Mouse (Mus musculus): Measurements from ENCODE around the gene Fam71b. TPM values are rescaled to one million over a fixed set of nuclear protein-coding genes. Genes with fewer than 3 reads are reported as not detected.

The Fam71b gene
- polyA plus RNA-seq, 1 experiment from 2014 or later, result not detected

DNA sequence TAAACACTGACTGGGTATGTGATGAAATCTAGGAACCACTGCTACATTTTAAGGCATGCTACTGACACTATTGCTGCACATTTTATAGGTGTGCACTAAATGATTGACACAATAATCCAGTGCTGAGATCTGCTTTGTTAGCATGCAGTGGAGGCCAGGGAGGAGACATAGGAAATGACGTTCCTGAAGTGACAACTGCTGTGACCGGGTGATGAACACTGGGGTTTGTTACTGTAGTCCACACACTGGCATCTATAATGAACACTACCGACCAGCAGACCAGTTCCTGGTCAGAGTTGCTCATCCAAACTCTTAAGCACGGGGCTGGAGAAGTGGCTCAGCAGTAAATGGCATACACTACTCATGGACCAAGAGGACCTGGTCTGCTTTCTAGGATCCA lies 2.9 kb upstream of the Fam71b start:
- ATAC-seq (ENCODE audit: insufficient read depth) (no peak), DNase-seq (no peak)
- H3K27ac ChIP-seq (ENCODE audit: low read depth), result no peak overlapping the region
- H3K4me1 ChIP-seq (ENCODE audit: insufficient read depth), result no peaks in the 10 kb centered on the region
- H3K4me2 ChIP-seq, result no peak overlapping the region
- WGBS, result 69% methylated on average over 4 of the region's 4 CpGs
- no peak for TF ChIP-seq CTCF (IDR thresholded peaks at IDR 0.05; ENCODE audit: low read depth)
- H3K4me3 ChIP-seq (ENCODE audit: low read depth, low read length), result no peak overlapping the region
- no peaks in the 10 kb centered on the region for H3K27me3 ChIP-seq (ENCODE audit: insufficient read depth, low read length)
- no peaks in the 10 kb centered on the region for H3K9me3 ChIP-seq (ENCODE audit: low read depth, low read length)
- no peaks in the 10 kb centered on the region for H3K36me3 ChIP-seq (ENCODE audit: insufficient read depth)
- no peak overlapping the region for H3K9ac ChIP-seq

DNA sequence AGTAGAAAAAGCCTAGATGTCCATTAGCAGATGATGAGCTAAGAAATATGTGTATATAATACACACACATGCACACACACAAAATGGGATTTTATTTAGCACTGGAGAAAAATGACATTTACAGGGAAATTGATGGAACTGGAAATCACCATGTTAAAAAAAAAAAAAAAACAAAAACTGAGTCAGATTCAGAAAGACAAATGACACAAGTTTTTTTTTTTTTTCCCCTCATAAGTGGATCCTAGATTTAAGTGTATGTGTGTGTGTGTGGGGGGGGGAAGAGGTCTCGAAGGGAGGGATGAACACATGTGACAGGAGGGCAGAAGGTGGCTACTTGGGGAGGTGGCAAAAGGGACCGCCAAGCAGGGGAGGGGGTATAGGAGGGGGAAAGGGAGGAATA lies 1.3 kb upstream of the Fam71b start:
- DNase-seq, result no peak
- no peak overlapping the region for H3K9ac ChIP-seq
- no peak for TF ChIP-seq CTCF (IDR thresholded peaks at IDR 0.05; ENCODE audit: low read depth)
- H3K27ac ChIP-seq (ENCODE audit: low read depth), result no peak overlapping the region
- H3K4me2 ChIP-seq, result no peak overlapping the region
- H3K9me3 ChIP-seq (ENCODE audit: low read depth, low read length), result no peaks in the 10 kb centered on the region
- no peaks in the 10 kb centered on the region for H3K27me3 ChIP-seq (ENCODE audit: insufficient read depth, low read length)
- no peaks in the 10 kb centered on the region for H3K36me3 ChIP-seq (ENCODE audit: insufficient read depth)
- no peaks in the 10 kb centered on the region for H3K4me1 ChIP-seq (ENCODE audit: insufficient read depth)
- no peak overlapping the region for H3K4me3 ChIP-seq (ENCODE audit: low read depth, low read length)
- ATAC-seq (ENCODE audit: insufficient read depth), result no peak
- 65% methylated on average over 2 of the region's 2 CpGs for WGBS

- Histone ChIP-seq H3K4me1 (ENCODE audit: insufficient read depth) (no peaks in the 10 kb centered on the region), H3K9ac (no peak overlapping the region), H3K9me3 (ENCODE audit: low read depth, low read length) (no peaks in the 10 kb centered on the region), H3K27ac (ENCODE audit: low read depth) (no peak overlapping the region), H3K4me2 (no peak overlapping the region), H3K4me3 (ENCODE audit: low read depth, low read length) (no peak overlapping the region), H3K27me3 (ENCODE audit: insufficient read depth, low read length) (no peaks in the 10 kb centered on the region), H3K36me3 (ENCODE audit: insufficient read depth) (no peaks in the 10 kb centered on the region)
- DNase-seq, result no peak
- no peak for TF ChIP-seq CTCF (IDR thresholded peaks at IDR 0.05; ENCODE audit: low read depth)
- ATAC-seq (ENCODE audit: insufficient read depth), result no peak
- 83% methylated on average over 2 of the region's 2 CpGs for WGBS
Observed at GRCm38 (mm10) chr11:46395698-46396097, 661 bp upstream of the Fam71b start.

- Histone ChIP-seq H3K9ac (no peak overlapping the region), H3K27ac (ENCODE audit: low read depth) (no peak overlapping the region), H3K9me3 (ENCODE audit: low read depth, low read length) (no peaks in the 10 kb centered on the region), H3K4me1 (ENCODE audit: insufficient read depth) (no peaks in the 10 kb centered on the region), H3K27me3 (ENCODE audit: insufficient read depth, low read length) (no peaks in the 10 kb centered on the region), H3K4me3 (ENCODE audit: low read depth, low read length) (no peak overlapping the region), H3K4me2 (no peak overlapping the region), H3K36me3 (ENCODE audit: insufficient read depth) (no peaks in the 10 kb centered on the region)
- DNase-seq, result no peak
- 66% methylated on average over 4 of the region's 4 CpGs for WGBS
- TF ChIP-seq CTCF (IDR thresholded peaks at IDR 0.05; ENCODE audit: low read depth), result no peak
- ATAC-seq (ENCODE audit: insufficient read depth), result peak; percentile 31; the same call in 1 of the 2 replicates
Observed at GRCm38 (mm10) chr11:46396860-46397179, 461 bp downstream of the Fam71b start.

GRCm38 (mm10) chr11:46397900-46398299 lies 1.5 kb downstream of the Fam71b start:
- no peak for DNase-seq
- Histone ChIP-seq H3K4me2 (no peak overlapping the region), H3K36me3 (ENCODE audit: insufficient read depth) (no peaks in the 10 kb centered on the region), H3K4me1 (ENCODE audit: insufficient read depth) (no peaks in the 10 kb centered on the region), H3K9ac (no peak overlapping the region), H3K9me3 (ENCODE audit: low read depth, low read length) (no peaks in the 10 kb centered on the region), H3K4me3 (ENCODE audit: low read depth, low read length) (no peak overlapping the region), H3K27me3 (ENCODE audit: insufficient read depth, low read length) (no peaks in the 10 kb centered on the region), H3K27ac (ENCODE audit: low read depth) (no peak overlapping the region)
- 46% methylated on average over 2 of the region's 2 CpGs for WGBS
- TF ChIP-seq CTCF (IDR thresholded peaks at IDR 0.05; ENCODE audit: low read depth), result no peak
- ATAC-seq (ENCODE audit: insufficient read depth), result no peak

DNA sequence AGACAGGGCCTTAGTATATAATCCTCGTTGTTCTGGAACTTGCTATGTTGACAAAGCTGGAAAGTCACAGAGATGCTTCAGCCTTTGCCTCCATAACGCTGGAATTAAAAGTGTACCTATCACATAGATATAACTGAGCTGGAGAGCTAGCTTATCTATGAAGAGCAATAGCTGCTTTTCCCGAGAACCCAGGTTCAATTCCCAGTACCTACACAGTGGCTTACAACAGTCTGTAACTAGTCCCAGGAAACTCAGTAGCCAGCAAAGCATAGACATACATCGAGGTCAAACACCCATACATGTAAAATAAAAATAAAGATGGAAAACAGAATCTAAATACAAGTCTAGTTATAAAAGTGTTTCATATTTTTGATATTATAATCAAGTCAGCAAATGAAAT lies 2.1 kb downstream of the Fam71b start:
- Histone ChIP-seq H3K4me2 (no peak overlapping the region), H3K27me3 (ENCODE audit: insufficient read depth, low read length) (no peaks in the 10 kb centered on the region), H3K27ac (ENCODE audit: low read depth) (no peak overlapping the region), H3K36me3 (ENCODE audit: insufficient read depth) (no peaks in the 10 kb centered on the region), H3K9me3 (ENCODE audit: low read depth, low read length) (no peaks in the 10 kb centered on the region), H3K9ac (no peak overlapping the region), H3K4me1 (ENCODE audit: insufficient read depth) (no peaks in the 10 kb centered on the region), H3K4me3 (ENCODE audit: low read depth, low read length) (no peak overlapping the region)
- 78% methylated on average over 4 of the region's 4 CpGs for WGBS
- DNase-seq (no peak), ATAC-seq (ENCODE audit: insufficient read depth) (no peak)
- TF ChIP-seq CTCF (IDR thresholded peaks at IDR 0.05; ENCODE audit: low read depth), result no peak

GRCm38 (mm10) chr11:46398933-46399383 lies 2.6 kb downstream of the Fam71b start:
- no peak for TF ChIP-seq CTCF (IDR thresholded peaks at IDR 0.05; ENCODE audit: low read depth)
- Histone ChIP-seq H3K4me3 (ENCODE audit: low read depth, low read length) (no peak overlapping the region), H3K4me1 (ENCODE audit: insufficient read depth) (no peaks in the 10 kb centered on the region), H3K36me3 (ENCODE audit: insufficient read depth) (no peaks in the 10 kb centered on the region), H3K4me2 (no peak overlapping the region), H3K27me3 (ENCODE audit: insufficient read depth, low read length) (no peaks in the 10 kb centered on the region), H3K9me3 (ENCODE audit: low read depth, low read length) (no peaks in the 10 kb centered on the region), H3K27ac (ENCODE audit: low read depth) (no peak overlapping the region), H3K9ac (no peak overlapping the region)
- no peak for ATAC-seq (ENCODE audit: insufficient read depth)
- WGBS, result 71% methylated on average over 5 of the region's 5 CpGs
- DNase-seq, result no peak

DNA sequence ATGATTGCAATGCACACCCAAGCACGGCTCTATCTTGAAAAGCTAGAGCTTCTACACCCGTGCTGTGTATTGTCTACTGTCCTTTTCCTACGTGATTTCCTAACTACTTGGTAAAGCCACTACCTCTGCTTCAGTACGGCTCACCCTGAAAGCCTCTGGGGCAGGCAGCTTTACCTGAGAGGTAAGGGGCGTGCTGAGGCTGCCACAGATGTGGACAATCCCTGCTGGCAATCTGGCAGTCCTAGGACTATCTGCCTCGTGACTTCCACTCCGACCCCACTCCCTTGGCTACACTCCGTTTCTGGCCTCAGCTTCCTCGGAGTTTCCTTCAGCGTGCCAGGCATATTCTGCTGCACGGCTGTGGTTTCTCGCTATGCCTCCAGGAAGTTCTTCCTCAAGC lies 5.2 kb downstream of the Fam71b start:
- H3K4me2 ChIP-seq, result no peak overlapping the region
- H3K9ac ChIP-seq, result no peak overlapping the region
- ATAC-seq (ENCODE audit: insufficient read depth) (no peak), DNase-seq (no peak)
- WGBS, result 66% methylated on average over 12 of the region's 12 CpGs
- no peak for TF ChIP-seq CTCF (IDR thresholded peaks at IDR 0.05; ENCODE audit: low read depth)
- H3K27ac ChIP-seq (ENCODE audit: low read depth), result no peak overlapping the region
- H3K36me3 ChIP-seq (ENCODE audit: insufficient read depth), result no peaks in the 10 kb centered on the region
- H3K9me3 ChIP-seq (ENCODE audit: low read depth, low read length), result no peaks in the 10 kb centered on the region
- no peak overlapping the region for H3K4me3 ChIP-seq (ENCODE audit: low read depth, low read length)
- no peaks in the 10 kb centered on the region for H3K4me1 ChIP-seq (ENCODE audit: insufficient read depth)
- no peaks in the 10 kb centered on the region for H3K27me3 ChIP-seq (ENCODE audit: insufficient read depth, low read length)

Data from lung, embryonic 14.5 days (tissue).